Mouse (Mus musculus): ENCODE data around the gene Zfp366.

DNA sequence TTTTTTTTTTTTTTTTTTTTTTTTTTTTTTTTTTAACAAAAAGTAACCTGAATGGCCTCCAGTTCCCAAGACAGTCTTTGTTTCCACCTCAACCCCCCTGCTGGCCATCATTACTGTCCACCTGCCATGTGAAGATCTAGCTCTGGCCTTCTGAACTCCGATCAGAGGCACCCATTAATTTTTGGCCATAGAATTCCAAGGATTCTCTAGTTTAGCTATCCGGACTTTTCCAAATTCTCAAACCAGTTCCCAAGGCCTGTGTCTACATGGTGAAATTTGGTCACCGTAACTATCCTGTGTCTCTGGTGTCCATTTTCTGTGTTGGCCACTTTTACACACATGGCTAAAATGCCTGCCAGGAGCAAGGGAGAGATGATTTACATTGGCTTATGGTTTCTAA lies 92.9 kb downstream of the Zfp366 start:
- TF ChIP-seq CTCF (IDR thresholded peaks at IDR 0.05; ENCODE audit: insufficient read depth, low read depth, low read length): no peak
- no peak for TF ChIP-seq POLR2A (IDR thresholded peaks at IDR 0.05; ENCODE audit: insufficient read depth, low read depth, low read length)

All from olfactory bulb, adult 2 months (tissue).